Mouse (Mus musculus): Measurements from ENCODE around the gene Hsd17b2. TPM values are rescaled to one million over a fixed set of nuclear protein-coding genes. Genes with fewer than 3 reads are reported as not detected.

Gene Hsd17b2
- polyA plus RNA-seq, 1 experiment from 2014 or later = not detected

DNA sequence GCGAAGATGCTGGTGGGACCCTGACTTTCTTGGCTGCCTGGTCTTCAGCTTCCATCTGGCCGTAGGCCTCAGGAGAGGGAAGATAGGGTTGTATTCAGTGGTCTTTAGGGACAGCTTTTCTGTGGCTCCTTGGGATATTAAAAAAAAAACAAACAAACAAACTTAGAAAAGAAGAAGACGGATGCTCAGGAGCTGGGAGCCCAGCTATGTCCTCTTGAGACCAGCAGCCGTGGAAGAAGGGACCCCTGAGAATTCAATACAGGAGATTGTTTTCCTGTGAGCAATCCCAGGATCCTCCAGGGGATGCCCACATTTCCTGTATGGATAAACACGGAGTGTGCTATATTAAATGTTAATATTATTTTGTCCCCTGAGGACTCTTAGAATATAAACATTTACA, 26.5 kb upstream of the Hsd17b2 start:
- Histone ChIP-seq H3K27ac (ENCODE audit: low read depth, low read length) (no peak overlapping the region), H3K4me3 (ENCODE audit: low read depth, low read length) (no peak overlapping the region), H3K4me1 (replicated peaks; ENCODE audit: control insufficient read depth, insufficient read depth, low read length) (no peaks in the 10 kb centered on the region), H3K9ac (ENCODE audit: low read length) (no peak overlapping the region), H3K27me3 (ENCODE audit: control insufficient read depth, insufficient read depth, low read length) (no peaks in the 10 kb centered on the region), H3K36me3 (ENCODE audit: control insufficient read depth, insufficient read depth, low read length) (no peaks in the 10 kb centered on the region), H3K4me2 (ENCODE audit: low read depth, low read length, severe bottlenecking) (no peak overlapping the region), H3K9me3 (ENCODE audit: control insufficient read depth, low read length) (no peaks in the 10 kb centered on the region)
- DNase-seq (ENCODE audit: low spot score) (no peak), ATAC-seq (replicated peaks; ENCODE audit: low FRiP score) (no peak)
- WGBS = 83% methylated on average over 5 of the region's 5 CpGs

GRCm38 (mm10) chr8:117676460-117676859, 25.2 kb upstream of the Hsd17b2 start:
- Histone ChIP-seq H3K27me3 (ENCODE audit: control insufficient read depth, insufficient read depth, low read length) (no peaks in the 10 kb centered on the region), H3K27ac (ENCODE audit: low read depth, low read length) (no peak overlapping the region), H3K9ac (ENCODE audit: low read length) (no peak overlapping the region), H3K9me3 (ENCODE audit: control insufficient read depth, low read length) (no peaks in the 10 kb centered on the region), H3K4me2 (ENCODE audit: low read depth, low read length, severe bottlenecking) (no peak overlapping the region), H3K4me1 (replicated peaks; ENCODE audit: control insufficient read depth, insufficient read depth, low read length) (no peaks in the 10 kb centered on the region), H3K36me3 (ENCODE audit: control insufficient read depth, insufficient read depth, low read length) (no peaks in the 10 kb centered on the region), H3K4me3 (ENCODE audit: low read depth, low read length) (no peak overlapping the region)
- DNase-seq (ENCODE audit: low spot score) (no peak), ATAC-seq (replicated peaks; ENCODE audit: low FRiP score) (no peak)
- WGBS = 76% methylated on average over 9 of the region's 9 CpGs

DNA sequence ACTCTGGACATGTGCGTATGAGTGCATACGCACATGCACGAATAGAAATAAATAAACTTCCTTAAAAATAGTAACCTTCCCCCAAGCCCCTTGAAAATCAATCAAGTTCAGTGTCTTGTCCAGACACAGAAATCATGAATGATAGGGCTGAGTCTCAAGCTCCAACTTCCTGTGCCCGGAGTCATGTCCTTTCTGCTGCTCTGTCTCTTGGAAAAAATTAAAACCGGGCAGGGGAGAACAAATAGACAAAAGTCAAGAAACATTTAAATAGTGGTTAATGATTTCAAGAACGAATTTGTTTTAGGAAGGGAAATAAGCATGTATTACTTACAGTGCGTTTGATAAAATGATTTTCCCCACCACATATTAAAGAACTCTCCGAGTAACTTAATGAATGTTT, 24.7 kb upstream of the Hsd17b2 start:
- no peak overlapping the region for H3K4me3 ChIP-seq (ENCODE audit: low read depth, low read length)
- no peaks in the 10 kb centered on the region for H3K9me3 ChIP-seq (ENCODE audit: control insufficient read depth, low read length)
- DNase-seq (ENCODE audit: low spot score) = no peak
- no peaks in the 10 kb centered on the region for H3K27me3 ChIP-seq (ENCODE audit: control insufficient read depth, insufficient read depth, low read length)
- H3K9ac ChIP-seq (ENCODE audit: low read length) = no peak overlapping the region
- H3K4me2 ChIP-seq (ENCODE audit: low read depth, low read length, severe bottlenecking) = no peak overlapping the region
- H3K4me1 ChIP-seq (replicated peaks; ENCODE audit: control insufficient read depth, insufficient read depth, low read length) = no peaks in the 10 kb centered on the region
- 86% methylated on average over 8 of the region's 8 CpGs for WGBS
- no peak for ATAC-seq (replicated peaks; ENCODE audit: low FRiP score)
- no peak overlapping the region for H3K27ac ChIP-seq (ENCODE audit: low read depth, low read length)
- no peaks in the 10 kb centered on the region for H3K36me3 ChIP-seq (ENCODE audit: control insufficient read depth, insufficient read depth, low read length)

DNA sequence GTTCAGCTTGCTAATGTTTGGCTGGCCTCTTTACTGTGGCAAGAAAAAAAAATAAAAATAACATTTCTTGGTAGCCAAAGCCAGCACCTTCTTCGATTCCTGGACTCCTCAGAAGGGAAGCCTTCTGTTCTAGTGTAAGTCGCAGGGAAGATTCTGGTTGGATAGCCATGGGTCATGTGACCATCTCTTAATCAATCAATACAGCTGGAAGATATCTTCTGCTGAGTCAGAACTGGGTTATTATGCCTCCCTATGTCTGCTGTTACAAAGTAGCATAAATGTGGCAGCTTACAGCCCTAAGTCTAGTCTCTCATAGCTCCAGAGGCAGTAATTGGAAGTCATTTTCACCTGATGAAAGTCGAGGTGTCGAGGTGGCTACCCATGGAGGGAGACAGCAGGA, 23.1 kb upstream of the Hsd17b2 start:
- no peak for ATAC-seq (replicated peaks; ENCODE audit: low FRiP score)
- H3K9ac ChIP-seq (ENCODE audit: low read length) = no peak overlapping the region
- DNase-seq (ENCODE audit: low spot score) = no peak
- no peaks in the 10 kb centered on the region for H3K4me1 ChIP-seq (replicated peaks; ENCODE audit: control insufficient read depth, insufficient read depth, low read length)
- H3K4me2 ChIP-seq (ENCODE audit: low read depth, low read length, severe bottlenecking) = no peak overlapping the region
- no peaks in the 10 kb centered on the region for H3K9me3 ChIP-seq (ENCODE audit: control insufficient read depth, low read length)
- H3K27me3 ChIP-seq (ENCODE audit: control insufficient read depth, insufficient read depth, low read length) = no peaks in the 10 kb centered on the region
- no peak overlapping the region for H3K27ac ChIP-seq (ENCODE audit: low read depth, low read length)
- H3K36me3 ChIP-seq (ENCODE audit: control insufficient read depth, insufficient read depth, low read length) = no peaks in the 10 kb centered on the region
- 84% methylated on average over 4 of the region's 4 CpGs for WGBS
- H3K4me3 ChIP-seq (ENCODE audit: low read depth, low read length) = no peak overlapping the region

- Histone ChIP-seq H3K9me3 (ENCODE audit: control insufficient read depth, low read length) (no peaks in the 10 kb centered on the region), H3K27me3 (ENCODE audit: control insufficient read depth, insufficient read depth, low read length) (no peaks in the 10 kb centered on the region), H3K9ac (ENCODE audit: low read length) (no peak overlapping the region), H3K4me2 (ENCODE audit: low read depth, low read length, severe bottlenecking) (no peak overlapping the region), H3K36me3 (ENCODE audit: control insufficient read depth, insufficient read depth, low read length) (no peaks in the 10 kb centered on the region), H3K4me3 (ENCODE audit: low read depth, low read length) (no peak overlapping the region), H3K27ac (ENCODE audit: low read depth, low read length) (no peak overlapping the region), H3K4me1 (replicated peaks; ENCODE audit: control insufficient read depth, insufficient read depth, low read length) (no peaks in the 10 kb centered on the region)
- no peak for ATAC-seq (replicated peaks; ENCODE audit: low FRiP score)
- WGBS = 91% methylated on average over 10 of the region's 10 CpGs
- DNase-seq (ENCODE audit: low spot score) = no peak
Measured at GRCm38 (mm10) chr8:117683925-117684472, 17.7 kb upstream of the Hsd17b2 start.

DNA sequence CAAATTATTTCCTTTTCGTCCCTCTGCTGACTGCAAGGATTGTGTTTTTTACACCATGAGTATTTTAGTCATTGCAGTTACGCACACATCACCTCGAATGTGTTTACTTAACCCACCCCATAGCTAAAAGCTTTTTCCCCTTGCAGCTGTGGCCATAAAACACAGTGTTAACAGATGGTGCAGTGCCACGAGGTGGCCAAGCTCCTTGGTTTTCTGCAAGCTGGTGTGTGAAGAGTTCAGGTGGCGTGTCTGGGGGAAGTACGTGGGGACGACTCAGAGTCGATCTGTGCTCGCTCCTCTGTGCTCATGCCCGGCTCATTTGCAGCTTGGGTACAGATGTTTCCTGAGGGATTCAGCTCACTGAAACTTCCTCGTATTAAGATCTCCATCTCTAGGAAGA, 17.2 kb upstream of the Hsd17b2 start:
- Histone ChIP-seq H3K27me3 (ENCODE audit: control insufficient read depth, insufficient read depth, low read length) (no peaks in the 10 kb centered on the region), H3K27ac (ENCODE audit: low read depth, low read length) (no peak overlapping the region), H3K36me3 (ENCODE audit: control insufficient read depth, insufficient read depth, low read length) (no peaks in the 10 kb centered on the region), H3K4me2 (ENCODE audit: low read depth, low read length, severe bottlenecking) (no peak overlapping the region), H3K9me3 (ENCODE audit: control insufficient read depth, low read length) (no peaks in the 10 kb centered on the region), H3K4me3 (ENCODE audit: low read depth, low read length) (no peak overlapping the region), H3K9ac (ENCODE audit: low read length) (no peak overlapping the region), H3K4me1 (replicated peaks; ENCODE audit: control insufficient read depth, insufficient read depth, low read length) (no peaks in the 10 kb centered on the region)
- DNase-seq (ENCODE audit: low spot score) = no peak
- no peak for ATAC-seq (replicated peaks; ENCODE audit: low FRiP score)
- WGBS = 81% methylated on average over 11 of the region's 11 CpGs

DNA sequence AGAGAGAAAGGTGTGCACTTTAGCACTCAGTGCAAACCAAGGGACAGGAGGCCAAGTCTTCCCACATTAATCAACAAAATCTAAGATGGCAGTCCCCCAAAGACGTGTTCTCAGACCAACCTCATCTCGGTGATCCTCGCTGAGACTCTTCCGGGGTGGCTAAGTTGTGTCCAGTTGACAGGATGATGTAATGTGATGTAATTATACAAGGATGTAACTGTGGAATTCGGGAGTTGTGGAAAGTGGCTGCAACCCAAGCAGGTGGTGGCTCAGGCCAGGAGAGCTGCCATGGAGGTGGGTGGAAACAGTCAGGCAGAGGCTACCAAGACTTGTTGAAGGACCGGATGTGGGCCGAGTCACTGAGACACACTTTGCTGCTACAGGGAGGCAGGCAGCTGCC, 13.8 kb upstream of the Hsd17b2 start:
- Histone ChIP-seq H3K27me3 (ENCODE audit: control insufficient read depth, insufficient read depth, low read length) (no peaks in the 10 kb centered on the region), H3K36me3 (ENCODE audit: control insufficient read depth, insufficient read depth, low read length) (no peaks in the 10 kb centered on the region), H3K4me1 (replicated peaks; ENCODE audit: control insufficient read depth, insufficient read depth, low read length) (no peaks in the 10 kb centered on the region), H3K9me3 (ENCODE audit: control insufficient read depth, low read length) (no peaks in the 10 kb centered on the region), H3K27ac (ENCODE audit: low read depth, low read length) (no peak overlapping the region), H3K4me3 (ENCODE audit: low read depth, low read length) (no peak overlapping the region), H3K4me2 (ENCODE audit: low read depth, low read length, severe bottlenecking) (no peak overlapping the region), H3K9ac (ENCODE audit: low read length) (no peak overlapping the region)
- WGBS = 86% methylated on average over 7 of the region's 7 CpGs
- DNase-seq (ENCODE audit: low spot score) (no peak), ATAC-seq (replicated peaks; ENCODE audit: low FRiP score) (no peak)

DNA sequence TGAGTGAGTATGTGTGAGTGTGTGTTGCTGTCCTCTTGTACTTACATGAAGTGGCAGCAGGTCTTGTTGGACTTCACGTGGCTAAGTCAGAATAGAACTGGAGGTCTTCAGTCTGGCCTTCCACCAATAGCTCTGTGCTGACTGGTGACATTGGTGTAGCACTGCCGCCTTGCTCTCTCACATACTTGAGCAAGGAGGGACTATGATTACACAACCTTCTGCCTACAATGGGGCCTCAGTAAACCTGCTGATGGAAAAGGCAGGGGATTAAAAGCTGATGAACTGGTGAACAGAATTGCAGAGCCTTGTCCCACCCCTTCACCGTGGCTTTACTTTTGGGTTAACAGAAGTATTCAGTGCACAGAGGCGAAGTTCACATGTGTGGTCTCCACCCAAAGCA, 9.6 kb upstream of the Hsd17b2 start:
- Histone ChIP-seq H3K4me1 (replicated peaks; ENCODE audit: control insufficient read depth, insufficient read depth, low read length) (no peaks in the 10 kb centered on the region), H3K27me3 (ENCODE audit: control insufficient read depth, insufficient read depth, low read length) (no peaks in the 10 kb centered on the region), H3K9me3 (ENCODE audit: control insufficient read depth, low read length) (no peaks in the 10 kb centered on the region), H3K27ac (ENCODE audit: low read depth, low read length) (no peak overlapping the region), H3K36me3 (ENCODE audit: control insufficient read depth, insufficient read depth, low read length) (no peaks in the 10 kb centered on the region), H3K4me3 (ENCODE audit: low read depth, low read length) (no peak overlapping the region), H3K4me2 (ENCODE audit: low read depth, low read length, severe bottlenecking) (no peak overlapping the region), H3K9ac (ENCODE audit: low read length) (no peak overlapping the region)
- ATAC-seq (replicated peaks; ENCODE audit: low FRiP score) = no peak
- DNase-seq (ENCODE audit: low spot score) = no peak
- 83% methylated on average over 4 of the region's 4 CpGs for WGBS

DNA sequence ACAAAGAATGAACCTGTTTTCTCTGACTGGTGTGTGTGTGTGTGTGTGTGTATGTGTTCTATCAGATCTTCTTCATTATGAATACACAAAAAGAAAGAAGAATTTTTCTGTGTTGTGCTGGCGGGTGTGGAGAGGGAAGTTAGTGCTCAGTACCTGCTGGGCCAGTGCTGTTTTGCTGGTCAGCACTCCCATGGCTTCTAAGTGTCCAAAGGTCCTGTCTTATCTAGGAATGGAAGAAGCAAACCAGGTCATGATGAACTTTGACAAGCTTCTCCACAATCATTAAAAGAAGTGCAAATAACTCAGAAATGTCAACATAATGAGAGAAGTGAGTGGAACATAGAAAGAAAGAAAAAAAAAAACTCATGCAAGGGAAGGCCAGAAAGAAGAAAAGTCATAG, 6.1 kb upstream of the Hsd17b2 start:
- WGBS = 88% methylated on average over 1 of the region's 1 CpGs
- ATAC-seq (replicated peaks; ENCODE audit: low FRiP score) (no peak), DNase-seq (ENCODE audit: low spot score) (no peak)
- no peaks in the 10 kb centered on the region for H3K9me3 ChIP-seq (ENCODE audit: control insufficient read depth, low read length)
- no peaks in the 10 kb centered on the region for H3K4me1 ChIP-seq (replicated peaks; ENCODE audit: control insufficient read depth, insufficient read depth, low read length)
- no peaks in the 10 kb centered on the region for H3K27me3 ChIP-seq (ENCODE audit: control insufficient read depth, insufficient read depth, low read length)
- H3K9ac ChIP-seq (ENCODE audit: low read length) = no peak overlapping the region
- no peak overlapping the region for H3K4me3 ChIP-seq (ENCODE audit: low read depth, low read length)
- H3K4me2 ChIP-seq (ENCODE audit: low read depth, low read length, severe bottlenecking) = no peak overlapping the region
- H3K36me3 ChIP-seq (ENCODE audit: control insufficient read depth, insufficient read depth, low read length) = no peaks in the 10 kb centered on the region
- no peak overlapping the region for H3K27ac ChIP-seq (ENCODE audit: low read depth, low read length)

All from forebrain, embryonic 11.5 days (tissue).